Mouse (Mus musculus) naive thymus-derived CD4-positive, alpha-beta T cell, adult 5 months (primary cell): Measurements from ENCODE around the gene Meis3. TPM values are rescaled to one million over a fixed set of nuclear protein-coding genes. Genes with fewer than 3 reads are reported as not detected.

Experiments used
- polyA plus RNA-seq: library from polyadenylated mRNA; unstranded; fragments of 100-300 nt; shearing (Covaris generic); gene quantifications from one replicate; pipeline ENCODE4 v1.2.1, GENCODE M21; 2017

Meis3 gene
- 54.5 TPM for polyA plus RNA-seq

DNA sequence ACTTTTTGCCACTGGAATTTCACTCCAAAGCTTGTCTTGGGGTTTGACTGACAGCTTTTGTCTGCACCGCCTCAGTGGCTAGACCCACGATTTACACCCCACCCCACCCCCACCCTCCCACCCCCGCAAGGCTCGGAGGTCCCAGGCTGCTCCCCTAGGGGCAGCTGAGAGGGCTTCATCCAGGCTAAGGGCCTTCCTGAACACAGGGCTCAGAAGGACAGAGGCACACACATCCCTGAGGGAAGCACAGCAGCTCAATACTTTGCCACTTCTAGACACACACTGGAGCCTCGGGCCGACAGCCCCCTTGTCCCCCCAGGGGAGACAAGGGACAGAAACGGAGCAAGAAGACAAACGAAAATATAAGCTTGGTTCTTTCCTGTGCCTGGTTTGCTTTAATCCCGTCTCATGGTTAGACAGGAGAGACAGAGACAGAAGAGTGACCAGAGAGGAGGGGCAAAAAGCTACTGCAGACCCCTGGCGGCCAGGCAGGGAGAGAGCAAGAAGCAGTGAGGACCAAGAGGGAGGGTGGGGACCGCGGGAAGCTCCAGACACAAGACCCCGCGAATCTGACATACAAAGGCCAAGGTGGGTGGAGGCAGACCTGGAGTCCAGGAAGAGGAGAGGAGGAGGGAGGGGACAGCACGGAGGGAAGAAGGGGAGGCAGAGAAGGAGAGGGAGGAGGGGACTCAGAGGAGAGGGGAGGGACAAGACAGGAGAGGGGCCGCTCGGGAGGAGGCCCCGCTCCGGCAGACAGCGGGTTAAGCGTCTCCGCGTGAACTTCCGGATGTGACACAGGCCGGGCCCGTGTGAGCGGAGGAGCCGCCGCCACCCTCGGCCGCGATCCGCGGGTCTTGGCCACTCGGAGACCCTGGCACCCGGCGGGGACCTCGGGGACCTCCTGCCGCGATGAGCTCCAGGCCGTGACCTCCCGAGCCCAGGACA lies at the start of gene Meis3:
Gene Meis3 (plus strand): TSS at position 494 of the 945 bp plus-strand sequence.

DNA sequence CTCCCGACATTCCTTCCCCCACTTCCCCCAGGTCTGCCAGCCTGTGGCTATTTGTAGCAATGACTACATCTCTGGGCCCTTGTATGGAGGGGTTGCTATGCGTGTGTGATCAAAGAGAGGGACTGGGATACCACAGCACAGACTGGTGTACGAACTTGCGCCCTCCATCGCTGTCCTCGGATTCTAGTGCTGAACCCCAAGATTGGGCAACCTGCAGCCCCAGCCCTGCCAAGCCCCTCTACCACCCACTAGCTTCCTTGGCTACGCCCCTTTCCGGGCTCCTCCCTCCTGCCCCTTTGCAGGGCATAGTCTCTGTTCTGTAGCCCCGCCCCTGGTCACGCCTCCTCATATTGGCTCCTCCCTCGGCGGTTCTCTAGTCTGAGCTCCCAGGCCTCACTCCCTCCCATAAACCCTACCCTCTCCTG lies 45.5 kb upstream of the Meis3 start, which contains the start of gene Slc8a2:
Gene Slc8a2 (plus strand): TSS at position 406 of the 425 bp plus-strand sequence.

DNA sequence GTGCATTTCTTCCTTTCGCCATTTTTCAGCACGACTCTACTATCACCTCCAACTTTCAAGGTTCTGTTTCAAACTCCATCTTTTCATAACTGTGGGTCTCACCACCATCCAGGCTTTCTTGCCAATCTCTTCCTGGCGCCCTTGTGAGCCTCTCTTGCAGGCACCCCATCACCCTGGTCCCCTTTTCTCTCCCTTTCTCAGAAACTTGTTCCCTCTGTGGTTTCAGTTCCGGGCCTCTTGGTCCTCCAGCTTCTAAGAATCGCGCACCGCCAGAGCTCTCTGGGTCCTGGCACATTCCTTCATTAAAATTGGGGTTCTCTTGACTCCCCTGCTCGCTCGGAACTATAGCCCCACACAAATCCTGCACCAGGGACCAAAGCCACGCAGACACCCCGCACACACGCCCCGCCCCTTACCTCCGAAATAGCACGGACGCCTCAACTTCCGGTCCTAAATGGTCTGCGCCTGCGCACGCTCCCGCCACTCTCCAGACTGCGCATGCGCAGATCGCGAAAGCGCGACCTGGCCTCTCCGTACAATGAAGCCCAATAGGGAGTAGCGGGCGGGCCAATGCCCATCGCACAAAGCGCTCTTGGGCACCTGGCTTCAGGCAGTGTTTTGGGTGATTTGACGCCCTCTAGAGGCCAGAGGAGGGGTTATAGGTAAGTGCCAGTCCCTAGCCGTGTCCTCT lies 46.8 kb downstream of the Meis3 start, which contains the start of gene Dhx34:
Gene Dhx34 (minus strand): TSS at position 456 of the 691 bp plus-strand sequence.

Other genes with a start within 250 kb of the Meis3 start
- gene Nop53, start 229.0 kb upstream of the Meis3 start, polyA plus RNA-seq: 786 TPM
- gene Ehd2, start 207.5 kb upstream of the Meis3 start, polyA plus RNA-seq: not detected
- 6.9 TPM for gene Bicra, start 127.2 kb upstream of the Meis3 start, polyA plus RNA-seq
- gene Zfp541, start 113.3 kb upstream of the Meis3 start, polyA plus RNA-seq: 0.07 TPM
- gene Napa, start 76.6 kb upstream of the Meis3 start, polyA plus RNA-seq: 324 TPM
- 22.8 TPM for gene Kptn, start 55.2 kb upstream of the Meis3 start, polyA plus RNA-seq
- not detected for gene Slc8a2, start 45.3 kb upstream of the Meis3 start, polyA plus RNA-seq
- 19.0 TPM for gene Dhx34, start 46.9 kb downstream of the Meis3 start, polyA plus RNA-seq
- not detected for gene C5ar2, start 69.1 kb downstream of the Meis3 start, polyA plus RNA-seq
- not detected for gene C5ar1, start 84.5 kb downstream of the Meis3 start, polyA plus RNA-seq
- gene Inafm1, start 98.5 kb downstream of the Meis3 start, polyA plus RNA-seq: 7.2 TPM
- gene Ccdc9, start 111.7 kb downstream of the Meis3 start, polyA plus RNA-seq: 119 TPM
- 52.4 TPM for gene Bbc3, start 133.3 kb downstream of the Meis3 start, polyA plus RNA-seq
- 111 TPM for gene Sae1, start 212.7 kb downstream of the Meis3 start, polyA plus RNA-seq
- 22.6 TPM for gene Zc3h4, start 225.8 kb downstream of the Meis3 start, polyA plus RNA-seq